Mouse (Mus musculus): ENCODE results near the gene Tmem259.

- TF ChIP-seq CTCF (conservative IDR thresholded peaks at IDR 0.05; ENCODE audit: low read length) (no peak), NANOG (IDR thresholded peaks at IDR 0.05; ENCODE audit: borderline replicate concordance, low read length) (no peak), POU5F1 (IDR thresholded peaks at IDR 0.05; ENCODE audit: borderline replicate concordance, low read length) (no peak)
Measured at GRCm38 (mm10) chr10:79926491-79927323, 57.4 kb downstream of the Tmem259 start, which contains the start of gene Arid3a.
